Mouse (Mus musculus): ENCODE results near the gene 2210408I21Rik. TPM values are rescaled to one million over a fixed set of nuclear protein-coding genes. Genes with fewer than 3 reads are reported as not detected.

Gene 2210408I21Rik
- polyA plus RNA-seq, 1 experiment from 2014 or later: 11.3 TPM

- Histone ChIP-seq H3K9me3 (replicated peaks) (no peaks in the 10 kb centered on the region), H3K4me3 (no peak overlapping the region), H3K27me3 (no peaks in the 10 kb centered on the region), H3K9ac (no peak overlapping the region), H3K27ac (no peak overlapping the region), H3K36me3 (ENCODE audit: poor library complexity, severe bottlenecking) (no peaks in the 10 kb centered on the region), H3K4me2 (no peak overlapping the region), H3K4me1 (no peaks in the 10 kb centered on the region)
- 80% methylated on average over 7 of the region's 7 CpGs for WGBS
- ATAC-seq: no peak
Measured at GRCm38 (mm10) chr13:77208764-77209418, 73.6 kb downstream of the 2210408I21Rik start.

- Histone ChIP-seq H3K9ac (no peak overlapping the region), H3K4me2 (no peak overlapping the region), H3K27ac (no peak overlapping the region), H3K4me3 (no peak overlapping the region), H3K4me1 (no peaks in the 10 kb centered on the region), H3K27me3 (no peaks in the 10 kb centered on the region), H3K36me3 (ENCODE audit: poor library complexity, severe bottlenecking) (no peaks in the 10 kb centered on the region), H3K9me3 (replicated peaks) (no peaks in the 10 kb centered on the region)
- no peak for ATAC-seq
Measured at GRCm38 (mm10) chr13:77213196-77213595, 77.9 kb downstream of the 2210408I21Rik start.

DNA sequence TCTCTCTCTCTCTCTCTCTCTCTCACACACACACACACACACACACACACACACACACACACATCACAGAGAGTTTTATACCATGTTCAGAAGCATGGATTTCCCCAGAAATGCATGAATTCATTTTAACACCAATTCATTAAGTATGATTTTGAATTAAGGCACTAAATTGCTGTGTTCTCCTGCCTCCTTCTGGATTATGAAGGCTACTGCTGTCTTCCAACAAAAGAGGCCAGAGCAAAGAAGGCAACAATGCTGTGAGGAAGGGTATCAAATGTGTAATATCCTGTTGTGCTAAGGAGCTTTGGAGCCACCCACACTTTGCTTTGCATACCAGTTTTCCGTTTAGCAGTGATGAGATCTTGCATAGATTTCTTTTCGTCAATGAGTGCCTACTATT lies 80.1 kb downstream of the 2210408I21Rik start:
- no peaks in the 10 kb centered on the region for H3K9me3 ChIP-seq (replicated peaks)
- H3K27ac ChIP-seq: no peak overlapping the region
- ATAC-seq: no peak
- no peak overlapping the region for H3K9ac ChIP-seq
- H3K4me2 ChIP-seq: no peak overlapping the region
- no peaks in the 10 kb centered on the region for H3K36me3 ChIP-seq (ENCODE audit: poor library complexity, severe bottlenecking)
- no peaks in the 10 kb centered on the region for H3K27me3 ChIP-seq
- no peaks in the 10 kb centered on the region for H3K4me1 ChIP-seq
- H3K4me3 ChIP-seq: no peak overlapping the region
- WGBS: 79% methylated on average over 2 of the region's 2 CpGs

DNA sequence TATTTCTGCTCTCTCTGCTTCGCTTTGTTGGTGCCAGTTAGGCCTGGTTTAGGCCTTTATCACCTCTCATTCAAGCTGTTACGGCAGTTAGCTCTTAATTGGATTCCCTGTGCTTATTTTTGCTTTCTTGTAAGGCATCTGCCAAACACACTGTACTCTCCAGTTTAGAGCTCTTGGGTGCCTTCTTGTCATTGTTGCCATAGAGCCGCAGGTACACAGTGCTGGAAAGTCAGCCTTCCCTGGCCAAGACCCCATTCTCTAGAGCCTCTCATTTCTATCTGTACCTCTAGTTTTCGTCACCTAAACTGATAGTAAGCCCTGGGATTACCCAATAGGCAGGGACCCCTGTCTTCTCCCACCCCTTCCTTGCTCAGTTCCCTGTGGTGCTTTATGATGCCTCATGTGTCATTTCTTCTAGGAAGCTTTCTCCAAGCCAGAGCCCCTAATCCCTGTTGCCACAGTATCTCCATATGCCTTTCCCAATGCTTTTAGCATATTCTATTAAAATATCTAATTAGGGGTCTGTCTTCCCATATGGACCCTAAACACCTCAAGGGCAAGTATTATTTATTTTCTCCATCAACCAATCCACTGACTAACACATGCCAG lies 82.4 kb downstream of the 2210408I21Rik start:
- Histone ChIP-seq H3K36me3 (ENCODE audit: poor library complexity, severe bottlenecking) (no peaks in the 10 kb centered on the region), H3K4me2 (no peak overlapping the region), H3K9ac (no peak overlapping the region), H3K27me3 (no peaks in the 10 kb centered on the region), H3K4me1 (no peaks in the 10 kb centered on the region), H3K4me3 (no peak overlapping the region), H3K9me3 (replicated peaks) (no peaks in the 10 kb centered on the region), H3K27ac (no peak overlapping the region; the same call in 1 of the 2 replicates)
- WGBS: 82% methylated on average over 4 of the region's 4 CpGs
- peak; percentile 57 for ATAC-seq

- no peaks in the 10 kb centered on the region for H3K27me3 ChIP-seq
- H3K9ac ChIP-seq: no peak overlapping the region
- no peak overlapping the region for H3K27ac ChIP-seq
- no peaks in the 10 kb centered on the region for H3K4me1 ChIP-seq
- WGBS: 81% methylated on average over 2 of the region's 2 CpGs
- H3K4me3 ChIP-seq: no peak overlapping the region
- H3K9me3 ChIP-seq (replicated peaks): no peaks in the 10 kb centered on the region
- H3K36me3 ChIP-seq (ENCODE audit: poor library complexity, severe bottlenecking): no peaks in the 10 kb centered on the region
- H3K4me2 ChIP-seq: no peak overlapping the region
- ATAC-seq: no peak
Measured at GRCm38 (mm10) chr13:77221072-77221471, 85.7 kb downstream of the 2210408I21Rik start.

DNA sequence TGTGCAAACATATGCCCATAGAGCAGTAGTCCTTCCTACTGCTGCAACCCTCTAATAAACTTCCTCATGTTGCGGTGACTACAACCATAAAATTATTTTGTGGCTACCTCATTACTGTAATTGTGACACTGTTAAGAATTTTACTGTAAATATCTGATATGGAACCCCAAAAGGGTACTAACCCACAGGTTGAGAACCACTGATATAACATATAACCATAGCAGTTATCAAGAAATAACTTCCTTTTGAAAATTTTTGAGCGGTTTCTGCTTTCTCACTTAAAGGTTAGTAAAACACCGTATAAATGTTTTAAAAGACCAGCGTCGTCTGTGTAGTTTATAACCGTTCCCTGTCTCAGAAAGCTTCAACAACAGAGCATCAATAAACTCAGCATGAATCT lies 121.2 kb downstream of the 2210408I21Rik start:
- Histone ChIP-seq H3K4me2 (no peak overlapping the region), H3K4me1 (no peaks in the 10 kb centered on the region), H3K9me3 (replicated peaks) (no peaks in the 10 kb centered on the region), H3K27me3 (no peaks in the 10 kb centered on the region), H3K9ac (no peak overlapping the region), H3K36me3 (ENCODE audit: poor library complexity, severe bottlenecking) (no peaks in the 10 kb centered on the region), H3K4me3 (no peak overlapping the region), H3K27ac (no peak overlapping the region)
- ATAC-seq: no peak
- WGBS: 90% methylated on average over 6 of the region's 6 CpGs

GRCm38 (mm10) chr13:77262715-77263338 lies 127.5 kb downstream of the 2210408I21Rik start:
- no peak overlapping the region for H3K9ac ChIP-seq
- ATAC-seq: 0 out of 2 replicates have a peak, but pooled peaks have one; percentile 19
- H3K9me3 ChIP-seq (replicated peaks): no peaks in the 10 kb centered on the region
- no peaks in the 10 kb centered on the region for H3K4me1 ChIP-seq
- H3K4me3 ChIP-seq: no peak overlapping the region
- no peak overlapping the region for H3K27ac ChIP-seq
- H3K27me3 ChIP-seq: no peaks in the 10 kb centered on the region
- no peak overlapping the region for H3K4me2 ChIP-seq
- 64% methylated on average over 3 of the region's 3 CpGs for WGBS
- no peaks in the 10 kb centered on the region for H3K36me3 ChIP-seq (ENCODE audit: poor library complexity, severe bottlenecking)

DNA sequence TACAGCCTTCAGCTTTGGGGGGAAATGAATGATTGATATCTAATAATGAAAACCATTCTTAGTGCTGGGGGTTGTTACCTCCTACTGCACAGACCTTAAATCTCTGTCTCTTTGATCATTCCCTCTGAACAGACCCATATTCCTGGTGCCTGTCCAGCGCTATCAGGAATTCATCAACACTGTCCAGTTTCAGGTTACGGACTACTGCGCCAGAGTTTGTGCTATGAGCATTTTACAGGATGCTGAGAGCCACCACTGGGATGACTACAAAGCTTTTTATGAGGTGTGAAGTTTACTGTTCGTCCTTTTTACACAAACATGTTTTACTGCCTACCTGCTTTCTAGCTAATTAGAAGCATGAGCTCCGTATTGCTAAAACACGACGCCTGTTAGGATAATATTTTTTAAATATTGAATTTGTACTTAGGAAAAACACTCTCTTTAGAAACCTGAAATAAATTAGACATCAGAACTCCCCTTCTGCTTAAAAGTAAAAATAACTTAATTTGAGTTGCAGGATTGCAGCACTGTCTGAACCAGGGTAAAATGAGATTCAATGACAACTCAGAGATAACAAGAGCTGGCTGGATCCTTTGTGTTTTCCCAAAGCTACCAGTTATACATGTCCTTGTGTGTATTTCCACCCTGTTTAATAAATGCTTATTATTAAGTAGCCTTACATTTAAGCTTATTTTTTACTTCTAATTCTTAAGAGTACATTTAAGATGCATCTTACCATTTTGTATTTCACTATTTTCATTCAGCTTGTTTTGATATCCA lies 128.2 kb downstream of the 2210408I21Rik start:
- 0 out of 2 replicates have a peak, but pooled peaks have one; percentile 33 for ATAC-seq

GRCm38 (mm10) chr13:77264481-77264880 lies 129.1 kb downstream of the 2210408I21Rik start:
- Histone ChIP-seq H3K4me3 (no peak overlapping the region), H3K27ac (no peak overlapping the region), H3K27me3 (no peaks in the 10 kb centered on the region), H3K4me1 (no peaks in the 10 kb centered on the region), H3K4me2 (no peak overlapping the region), H3K9me3 (replicated peaks) (no peaks in the 10 kb centered on the region), H3K9ac (no peak overlapping the region), H3K36me3 (ENCODE audit: poor library complexity, severe bottlenecking) (no peaks in the 10 kb centered on the region)
- no peak for ATAC-seq
- WGBS: 86% methylated on average over 1 of the region's 1 CpGs

More for the DNA sequence above, 128.2 kb downstream of the 2210408I21Rik start:
- Histone ChIP-seq H3K4me3 (no peak overlapping the region), H3K4me2 (no peak overlapping the region), H3K36me3 (ENCODE audit: poor library complexity, severe bottlenecking) (no peaks in the 10 kb centered on the region), H3K27me3 (no peaks in the 10 kb centered on the region), H3K9me3 (replicated peaks) (no peaks in the 10 kb centered on the region), H3K9ac (no peak overlapping the region), H3K27ac (no peak overlapping the region), H3K4me1 (no peaks in the 10 kb centered on the region)
- 79% methylated on average over 7 of the region's 7 CpGs for WGBS

DNA sequence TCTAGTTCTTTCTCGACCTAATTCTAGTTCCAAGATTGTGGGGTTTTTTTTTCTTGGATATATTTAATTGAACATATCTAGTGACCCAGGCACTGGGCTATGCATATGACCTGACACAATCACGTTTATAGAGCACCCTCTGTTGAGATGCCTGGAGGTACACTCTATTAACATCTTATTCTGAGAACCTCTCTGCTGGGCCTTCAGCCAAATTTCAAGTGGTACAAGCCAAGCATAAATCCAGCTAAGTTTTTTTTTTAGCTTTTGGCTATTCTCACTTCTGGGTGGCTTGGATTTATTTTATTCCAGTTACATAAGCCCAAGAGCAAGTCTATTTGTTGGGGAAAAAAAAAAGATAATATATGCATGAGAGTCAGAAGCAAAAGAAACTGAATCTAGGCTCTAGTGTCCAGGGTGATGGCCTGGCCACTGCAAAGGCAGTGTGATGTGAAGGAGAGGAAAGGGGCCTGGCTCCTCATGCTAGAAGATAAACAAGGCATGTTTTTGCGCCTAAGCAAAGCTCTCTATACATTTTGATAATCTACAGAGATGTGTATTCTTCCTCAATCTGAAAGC lies 139.9 kb downstream of the 2210408I21Rik start:
- Histone ChIP-seq H3K4me3 (no peak overlapping the region), H3K9ac (no peak overlapping the region), H3K4me2 (no peak overlapping the region), H3K4me1 (no peaks in the 10 kb centered on the region), H3K9me3 (replicated peaks) (no peaks in the 10 kb centered on the region), H3K27ac (no peak overlapping the region), H3K27me3 (no peaks in the 10 kb centered on the region), H3K36me3 (ENCODE audit: poor library complexity, severe bottlenecking) (no peaks in the 10 kb centered on the region)
- no peak for ATAC-seq
- WGBS: 68% methylated on average over 3 of the region's 3 CpGs

DNA sequence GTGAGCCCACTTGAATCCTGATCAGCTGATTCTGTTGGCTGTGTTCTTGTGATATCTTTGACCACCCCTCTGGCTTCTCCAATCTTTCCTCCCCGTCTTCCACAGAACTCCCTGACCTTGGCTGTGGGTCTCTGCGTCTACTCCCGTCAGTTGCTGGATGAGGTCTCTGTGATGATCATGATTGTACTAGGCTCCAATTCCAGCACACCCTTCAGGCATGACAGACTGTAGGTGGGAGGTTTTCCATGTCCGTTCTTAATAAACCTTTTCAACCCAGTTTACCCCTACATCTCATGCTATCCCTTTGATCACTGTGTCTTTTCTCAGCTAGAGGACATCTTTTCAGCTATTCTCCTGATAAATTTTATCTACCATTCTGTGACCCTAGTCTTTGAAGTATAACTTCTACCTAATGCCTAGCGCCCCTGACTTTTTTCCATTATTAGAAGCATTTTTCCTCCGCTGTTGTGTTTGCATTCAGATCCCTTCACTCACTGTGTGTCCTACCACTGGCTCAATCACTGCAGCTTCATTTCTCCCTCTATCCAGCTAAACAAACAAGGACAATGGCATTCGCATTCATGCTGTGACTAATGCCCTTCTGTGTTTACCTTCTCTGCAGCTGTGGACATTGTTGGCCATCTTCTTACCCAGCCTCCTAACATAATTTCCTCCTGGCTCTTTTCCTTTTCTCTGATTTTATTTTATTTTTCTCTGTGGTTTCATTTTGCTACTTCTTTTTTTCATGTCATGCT lies 143.5 kb downstream of the 2210408I21Rik start:
- no peak overlapping the region for H3K27ac ChIP-seq
- 72% methylated on average over 7 of the region's 7 CpGs for WGBS
- H3K9me3 ChIP-seq (replicated peaks): no peaks in the 10 kb centered on the region
- H3K27me3 ChIP-seq: no peaks in the 10 kb centered on the region
- H3K4me3 ChIP-seq: no peak overlapping the region
- ATAC-seq: no peak
- no peaks in the 10 kb centered on the region for H3K4me1 ChIP-seq
- H3K36me3 ChIP-seq (ENCODE audit: poor library complexity, severe bottlenecking): no peaks in the 10 kb centered on the region
- H3K4me2 ChIP-seq: no peak overlapping the region
- H3K9ac ChIP-seq: no peak overlapping the region
